Mouse (Mus musculus): ENCODE data around the gene Hspe1. TPM values are rescaled to one million over a fixed set of nuclear protein-coding genes. Genes with fewer than 3 reads are reported as not detected.

Gene Hspe1
- polyA plus RNA-seq (2012; rRNA removed) = 141 and 142 TPM in 2 replicates

DNA sequence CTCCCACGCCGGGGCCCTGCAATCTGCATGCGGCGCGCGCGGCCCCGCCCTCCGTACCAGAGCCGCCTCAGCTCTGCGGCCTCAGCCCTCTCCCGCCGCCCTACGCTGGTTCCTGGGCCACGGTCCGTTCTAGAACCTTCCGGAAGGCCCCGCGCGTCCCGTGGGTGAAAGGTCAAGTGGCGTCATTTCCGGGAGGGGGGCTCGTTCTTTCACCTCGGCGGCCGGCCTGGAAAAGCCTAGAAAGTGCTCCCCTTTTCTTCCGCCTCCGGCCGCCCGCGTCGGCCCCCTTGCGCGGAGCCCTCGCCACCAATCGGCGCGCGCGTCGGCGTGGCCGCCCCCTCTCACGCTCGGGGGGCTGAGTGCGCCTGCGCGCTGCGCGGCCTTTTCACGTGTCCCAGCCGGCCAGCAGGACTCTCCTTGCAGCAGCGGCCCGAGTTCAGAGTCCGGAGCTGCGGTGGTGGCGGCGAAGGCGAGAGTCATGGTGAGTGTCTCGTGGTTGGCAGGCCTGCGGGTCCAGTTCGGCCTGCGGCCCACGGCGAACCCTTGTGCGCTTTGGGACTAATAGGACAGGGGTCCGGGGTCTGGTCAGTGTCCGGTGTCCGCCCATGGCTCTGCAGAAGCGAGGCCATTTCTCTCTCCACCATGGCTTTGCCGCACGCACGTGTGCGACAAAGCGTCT, at the start of gene Hspe1, which contains the start of gene Hspd1:
Gene Hspe1, plus strand, starts transcription at position 201 of the 679 bp plus-strand sequence.
Gene Hspd1, minus strand, starts transcription at position 312 of the 679 bp plus-strand sequence.
- Histone ChIP-seq H3K27ac (ENCODE audit: insufficient read depth, low read length) (peak within 1 kb of the TSS; percentile 98), H3K4me1 (ENCODE audit: control insufficient read depth, insufficient read depth, low read length) (peaks cover 2% of the 10 kb centered on the region; the same call in 1 of the 2 replicates), H3K4me3 (ENCODE audit: insufficient read depth, low read length) (peak within 1 kb of the TSS; percentile 96)
- TF ChIP-seq POLR2A (IDR thresholded peaks at IDR 0.05; ENCODE audit: extremely low read depth, insufficient read depth, low read length) = peak; percentile 80
- TF ChIP-seq CTCF (IDR thresholded peaks at IDR 0.05; ENCODE audit: extremely low read depth, insufficient read depth, low read length) = no peak

DNA sequence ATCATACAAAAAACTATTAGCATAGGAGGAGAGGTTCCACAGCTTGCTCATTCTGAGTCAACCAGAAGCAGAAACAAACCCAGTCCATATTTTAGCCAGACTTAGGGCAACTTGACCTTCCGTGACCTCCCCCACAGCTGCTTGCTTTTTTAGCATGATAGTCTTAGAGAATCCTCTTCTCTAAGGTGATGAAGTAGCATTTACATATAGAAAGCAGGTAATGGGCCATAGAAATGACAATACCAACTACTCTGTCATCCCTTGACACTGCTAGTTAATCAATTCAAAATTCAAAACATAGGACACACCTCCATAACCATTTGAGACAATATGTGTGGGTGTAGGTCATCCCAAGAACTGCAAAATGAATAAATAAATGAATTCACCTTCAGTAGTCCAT, 48.0 kb upstream of the Hspe1 start:
- no peak overlapping the region for H3K27ac ChIP-seq (ENCODE audit: insufficient read depth, low read length)
- TF ChIP-seq POLR2A (IDR thresholded peaks at IDR 0.05; ENCODE audit: extremely low read depth, insufficient read depth, low read length) (no peak), CTCF (IDR thresholded peaks at IDR 0.05; ENCODE audit: extremely low read depth, insufficient read depth, low read length) (no peak)

DNA sequence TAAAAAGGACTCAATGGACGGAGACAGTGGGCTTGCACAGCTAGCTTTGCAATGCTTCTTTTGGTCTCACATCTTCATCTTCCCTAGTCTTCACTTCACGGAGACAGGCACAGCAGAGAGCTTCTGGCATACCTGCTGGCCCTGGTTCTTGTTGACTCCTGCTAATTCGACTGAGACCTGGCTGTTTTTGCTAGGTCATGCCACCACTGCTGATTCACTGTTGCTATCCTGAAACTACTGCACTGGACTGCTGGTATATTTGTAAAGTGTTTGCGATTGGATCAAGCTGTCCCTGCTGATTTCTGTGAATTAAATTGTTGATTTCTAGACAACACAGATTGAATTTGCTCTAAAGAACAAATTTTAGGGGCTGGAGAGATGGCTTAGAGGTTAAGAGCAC, 46.2 kb upstream of the Hspe1 start:
- Histone ChIP-seq H3K4me1 (ENCODE audit: control insufficient read depth, insufficient read depth, low read length) (no peaks in the 10 kb centered on the region), H3K4me3 (ENCODE audit: insufficient read depth, low read length) (no peak overlapping the region), H3K27ac (ENCODE audit: insufficient read depth, low read length) (no peak overlapping the region)
- TF ChIP-seq POLR2A (IDR thresholded peaks at IDR 0.05; ENCODE audit: extremely low read depth, insufficient read depth, low read length) (no peak), CTCF (IDR thresholded peaks at IDR 0.05; ENCODE audit: extremely low read depth, insufficient read depth, low read length) (no peak)

More for the DNA sequence above, 48.0 kb upstream of the Hspe1 start:
- H3K4me3 ChIP-seq (ENCODE audit: insufficient read depth, low read length) = no peak overlapping the region
- no peaks in the 10 kb centered on the region for H3K4me1 ChIP-seq (ENCODE audit: control insufficient read depth, insufficient read depth, low read length)

DNA sequence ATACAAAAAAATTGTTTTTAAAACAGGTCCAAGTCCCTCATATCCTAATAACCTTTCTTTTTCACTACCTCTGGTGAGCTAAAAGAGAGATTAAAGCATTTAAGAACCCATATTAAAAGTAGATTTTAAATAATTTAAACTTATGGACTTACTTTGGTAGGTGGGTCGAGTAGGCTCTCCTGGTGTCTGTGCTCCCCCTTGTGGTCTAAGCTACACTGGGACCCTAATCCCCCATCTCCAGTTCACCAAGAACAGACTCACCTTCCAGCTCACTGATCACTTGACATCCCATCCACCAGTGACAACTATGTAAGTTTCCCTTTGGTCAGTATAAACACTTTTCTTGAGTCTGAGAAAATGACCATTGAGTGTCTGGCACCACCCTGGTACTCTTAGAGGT, 45.7 kb upstream of the Hspe1 start:
- H3K4me1 ChIP-seq (ENCODE audit: control insufficient read depth, insufficient read depth, low read length) = no peaks in the 10 kb centered on the region
- no peak overlapping the region for H3K4me3 ChIP-seq (ENCODE audit: insufficient read depth, low read length)
- H3K27ac ChIP-seq (ENCODE audit: insufficient read depth, low read length) = no peak overlapping the region
- TF ChIP-seq POLR2A (IDR thresholded peaks at IDR 0.05; ENCODE audit: extremely low read depth, insufficient read depth, low read length) = no peak
- TF ChIP-seq CTCF (IDR thresholded peaks at IDR 0.05; ENCODE audit: extremely low read depth, insufficient read depth, low read length) = no peak

DNA sequence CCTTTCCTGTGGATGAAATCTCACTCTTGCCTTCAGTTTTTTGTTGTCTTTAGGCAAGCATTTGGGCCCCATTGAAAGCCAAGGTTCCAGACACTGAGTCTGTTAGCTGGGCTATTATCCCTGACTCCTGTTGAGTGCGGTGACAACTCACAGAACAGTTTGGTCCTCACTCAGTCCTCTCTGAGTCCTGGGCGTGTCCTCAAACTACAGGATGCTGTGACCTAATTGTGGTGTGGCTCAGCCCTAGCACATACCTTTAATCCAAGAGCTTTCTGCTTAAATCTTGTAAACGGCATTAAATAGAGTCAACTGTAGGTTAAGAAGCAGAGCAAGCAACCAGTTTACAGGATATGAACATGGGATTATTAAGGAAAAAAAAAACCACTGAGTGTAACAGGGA, 44.8 kb upstream of the Hspe1 start:
- Histone ChIP-seq H3K27ac (ENCODE audit: insufficient read depth, low read length) (no peak overlapping the region), H3K4me3 (ENCODE audit: insufficient read depth, low read length) (no peak overlapping the region)
- TF ChIP-seq CTCF (IDR thresholded peaks at IDR 0.05; ENCODE audit: extremely low read depth, insufficient read depth, low read length) (no peak), POLR2A (IDR thresholded peaks at IDR 0.05; ENCODE audit: extremely low read depth, insufficient read depth, low read length) (no peak)

DNA sequence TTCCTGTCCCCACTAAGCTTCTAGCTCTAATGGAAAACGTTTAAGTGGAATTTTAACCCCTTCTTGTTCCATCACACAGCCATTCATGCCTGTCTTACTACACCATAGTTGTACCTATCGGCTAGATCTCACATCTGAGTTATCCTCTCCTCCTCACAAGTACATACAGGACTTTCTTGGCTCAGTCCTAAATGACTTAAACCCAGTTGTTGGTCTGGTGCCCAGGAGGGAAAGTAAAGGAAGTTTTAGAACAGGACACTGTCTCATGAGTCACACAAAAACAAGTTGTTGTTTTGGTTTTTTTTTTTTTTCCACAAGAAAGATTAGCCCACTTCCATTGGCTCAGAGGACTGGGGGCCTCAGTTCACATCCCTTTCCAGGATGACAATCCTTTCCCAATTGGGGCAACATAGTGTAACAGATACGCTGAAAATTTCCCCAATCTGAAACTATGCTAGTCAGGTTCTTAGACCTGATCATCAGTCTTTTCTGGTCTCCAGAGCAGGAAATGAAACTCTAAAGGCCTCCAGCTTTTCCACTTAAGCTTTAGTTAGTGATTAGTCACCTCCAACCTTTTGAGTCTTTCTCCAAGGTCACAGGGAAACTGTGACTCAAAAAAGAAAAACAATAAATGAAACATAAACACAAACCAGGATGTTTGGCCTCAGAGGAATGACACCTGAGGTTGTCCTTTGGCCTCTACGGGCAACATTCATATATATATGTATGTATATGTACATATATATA, 38.9 kb upstream of the Hspe1 start:
- Histone ChIP-seq H3K27ac (ENCODE audit: insufficient read depth, low read length) (no peak overlapping the region), H3K4me1 (ENCODE audit: control insufficient read depth, insufficient read depth, low read length) (no peaks in the 10 kb centered on the region), H3K4me3 (ENCODE audit: insufficient read depth, low read length) (no peak overlapping the region)
- TF ChIP-seq POLR2A (IDR thresholded peaks at IDR 0.05; ENCODE audit: extremely low read depth, insufficient read depth, low read length) (no peak), CTCF (IDR thresholded peaks at IDR 0.05; ENCODE audit: extremely low read depth, insufficient read depth, low read length) (no peak)

More for the DNA sequence above, 44.8 kb upstream of the Hspe1 start:
- H3K4me1 ChIP-seq (ENCODE audit: control insufficient read depth, insufficient read depth, low read length) = no peaks in the 10 kb centered on the region

DNA sequence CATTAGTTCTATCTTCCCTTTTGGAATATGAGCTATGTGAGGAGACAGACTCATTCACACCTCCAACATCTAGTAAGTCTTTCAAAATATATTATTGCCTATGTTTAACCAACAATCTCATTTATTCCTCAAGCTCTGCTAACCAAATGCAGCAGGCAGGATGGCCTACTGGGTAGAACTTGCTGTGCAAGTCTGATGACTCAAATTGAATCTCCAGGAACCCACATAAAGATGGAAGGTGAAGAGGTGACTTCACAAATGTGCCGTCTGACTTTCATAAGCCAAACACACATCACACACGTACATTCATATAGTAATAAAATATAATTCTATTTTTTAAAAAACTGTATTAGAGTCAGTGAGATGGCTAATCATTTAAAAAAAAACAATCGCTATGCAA, 36.3 kb upstream of the Hspe1 start:
- peak overlapping the region; percentile 89; the same call in 1 of the 2 replicates for H3K27ac ChIP-seq (ENCODE audit: insufficient read depth, low read length)
- no peak overlapping the region; the same call in 1 of the 2 replicates for H3K4me3 ChIP-seq (ENCODE audit: insufficient read depth, low read length)
- TF ChIP-seq POLR2A (IDR thresholded peaks at IDR 0.05; ENCODE audit: extremely low read depth, insufficient read depth, low read length) (no peak), CTCF (IDR thresholded peaks at IDR 0.05; ENCODE audit: extremely low read depth, insufficient read depth, low read length) (no peak)
- H3K4me1 ChIP-seq (ENCODE audit: control insufficient read depth, insufficient read depth, low read length) = no peaks in the 10 kb centered on the region; the same call in 1 of the 2 replicates

DNA sequence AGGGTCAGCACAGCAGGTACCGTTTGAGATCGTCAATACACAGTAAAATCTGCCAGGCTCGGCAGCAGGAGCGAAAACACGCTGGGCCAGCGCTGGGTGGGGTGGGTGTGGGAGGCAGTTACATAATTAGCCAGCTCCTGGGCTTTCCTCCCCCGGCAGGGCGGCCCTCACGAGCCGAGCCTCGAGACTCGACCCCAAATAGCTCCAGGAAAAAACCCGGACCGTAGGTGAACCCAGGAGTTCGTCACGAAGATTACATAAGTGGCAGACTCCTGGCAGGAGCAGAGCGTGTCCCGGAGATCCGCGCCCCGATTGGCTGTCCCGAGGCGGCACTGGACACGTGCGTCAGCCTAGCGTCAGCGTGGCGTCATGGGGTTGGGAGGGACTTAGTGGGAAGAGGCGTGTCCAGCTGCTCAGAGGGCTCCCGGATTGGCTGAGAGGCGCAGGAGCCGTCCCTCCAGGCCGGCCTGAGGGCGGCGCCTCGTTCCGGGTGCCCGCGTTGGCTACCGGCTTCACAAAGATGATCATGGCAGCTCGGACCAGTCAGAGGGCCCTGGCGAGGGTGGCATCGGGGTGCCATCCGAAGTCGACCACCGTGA, 35.5 kb upstream of the Hspe1 start, which contains the start of gene Coq10b:
Gene Coq10b, plus strand, starts transcription at position 416 of the 599 bp plus-strand sequence.
- Histone ChIP-seq H3K4me3 (ENCODE audit: insufficient read depth, low read length) (peak within 1 kb of the TSS; percentile 28), H3K27ac (ENCODE audit: insufficient read depth, low read length) (peak within 1 kb of the TSS; percentile 89), H3K4me1 (ENCODE audit: control insufficient read depth, insufficient read depth, low read length) (no peaks in the 10 kb centered on the region; the same call in 1 of the 2 replicates)
- TF ChIP-seq POLR2A (IDR thresholded peaks at IDR 0.05; ENCODE audit: extremely low read depth, insufficient read depth, low read length) = peak; percentile 75
- no peak for TF ChIP-seq CTCF (IDR thresholded peaks at IDR 0.05; ENCODE audit: extremely low read depth, insufficient read depth, low read length)

DNA sequence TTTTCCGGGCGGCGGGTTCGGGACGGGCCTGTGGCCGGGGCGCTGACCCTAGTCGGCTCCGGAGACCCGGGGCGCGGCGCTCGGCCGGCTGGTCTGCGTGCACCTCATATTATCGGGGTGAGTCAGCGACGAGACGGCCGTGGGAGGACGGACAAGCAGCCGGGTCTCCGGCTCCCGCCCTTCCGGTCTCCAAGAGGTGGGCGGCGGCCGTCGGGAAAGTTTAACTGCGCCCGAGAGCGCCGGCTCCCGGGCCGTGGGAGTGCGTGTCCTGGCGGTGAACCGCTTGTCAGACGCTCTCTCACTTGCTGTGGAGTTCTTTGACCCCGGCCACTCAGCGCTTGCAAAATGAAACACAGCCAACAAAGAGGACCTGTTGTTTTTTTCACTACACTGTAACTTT, 34.9 kb upstream of the Hspe1 start:
- Histone ChIP-seq H3K4me3 (ENCODE audit: insufficient read depth, low read length) (peak overlapping the region; percentile 28), H3K4me1 (ENCODE audit: control insufficient read depth, insufficient read depth, low read length) (no peaks in the 10 kb centered on the region; the same call in 1 of the 2 replicates), H3K27ac (ENCODE audit: insufficient read depth, low read length) (peak overlapping the region; percentile 85)
- TF ChIP-seq CTCF (IDR thresholded peaks at IDR 0.05; ENCODE audit: extremely low read depth, insufficient read depth, low read length) = no peak
- no peak for TF ChIP-seq POLR2A (IDR thresholded peaks at IDR 0.05; ENCODE audit: extremely low read depth, insufficient read depth, low read length)

Data from cortical plate, adult 2 months (tissue).